Mouse (Mus musculus) G1E (cell line): ENCODE results near the gene Arl6ip4.

Source experiments
- CTCF ChIP-seq: IDR thresholded peaks from 2 replicates; pipeline ENCODE4 v1.5.1; 2012; ENCODE audit warnings: low read depth, low read length, inconsistent platforms, mixed read lengths
- GATA1 ChIP-seq: IDR thresholded peaks from 2 replicates; pipeline ENCODE4 v1.6.1; 2012; ENCODE audit warnings: borderline replicate concordance, low read length, inconsistent platforms, mixed read lengths
- GATA2 ChIP-seq: IDR thresholded peaks from 2 replicates; pipeline ENCODE4 v1.6.1; 2012; ENCODE audit warnings: low read depth, low read length, inconsistent platforms, borderline replicate concordance
- POLR2AphosphoS5 ChIP-seq: IDR thresholded peaks from 2 replicates; pipeline ENCODE4 v1.6.1; 2012; ENCODE audit warnings: low read depth, low read length, inconsistent platforms; ENCODE audit not compliant: insufficient replicate concordance
- TAL1 ChIP-seq: conservative IDR thresholded peaks from 2 replicates; pipeline ENCODE4 v1.6.1; 2012; ENCODE audit warnings: low read depth, low read length, inconsistent platforms, mixed read lengths

DNA sequence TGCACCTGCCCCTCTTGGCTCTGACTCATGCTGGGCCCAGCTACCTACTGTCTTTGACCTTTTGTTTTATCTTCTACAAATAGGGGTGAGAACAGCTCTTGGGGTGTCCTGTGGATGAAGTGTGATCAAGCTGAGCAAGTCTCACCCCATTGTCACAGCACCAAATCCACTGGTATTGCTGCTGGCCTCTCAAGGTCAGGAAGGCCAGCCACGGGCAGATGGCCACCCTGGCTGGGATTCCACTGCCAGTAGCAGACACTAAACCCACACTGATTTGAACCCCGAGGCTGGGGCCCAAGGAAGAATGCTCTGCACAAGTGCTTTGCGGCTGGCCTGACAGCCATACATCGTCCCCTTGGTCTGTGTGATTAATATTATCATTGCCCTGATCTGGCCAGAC is 42.4 kb downstream of the Arl6ip4 start:
- TF ChIP-seq TAL1 = no peak
- no peak for TF ChIP-seq CTCF
- no peak for TF ChIP-seq GATA1
- no peak for TF ChIP-seq GATA2
- TF ChIP-seq POLR2AphosphoS5 = no peak
